Mouse (Mus musculus) C2C12 (cell line): ENCODE measurements around the gene Rln1.

Experiments used
- CEBPB ChIP-seq: IDR thresholded peaks from one replicate; pipeline ENCODE4 v1.6.1; 2011; ENCODE audit warnings: low read depth, mild to moderate bottlenecking, control low read depth, moderate library complexity
- CTCF ChIP-seq: IDR thresholded peaks from one replicate; pipeline ENCODE4 v1.5.1; 2011; ENCODE audit not compliant: control insufficient read depth, insufficient read depth, insufficient read length
- FOSL1 ChIP-seq: IDR thresholded peaks from one replicate; pipeline ENCODE4 v1.8.0; 2011; ENCODE audit warnings: mild to moderate bottlenecking, low read length; ENCODE audit not compliant: poor library complexity, insufficient read depth, severe bottlenecking
- MAX ChIP-seq: IDR thresholded peaks from one replicate; pipeline ENCODE4 v1.6.1; 2011; ENCODE audit warnings: mild to moderate bottlenecking, control low read depth
- MYOD1 ChIP-seq: IDR thresholded peaks from one replicate; pipeline ENCODE4 v1.6.1; 2011; ENCODE audit warnings: low read depth; ENCODE audit not compliant: control insufficient read depth, insufficient read length

- TF ChIP-seq CTCF (no peak), CEBPB (no peak), MAX (no peak), FOSL1 (no peak), MYOD1 (no peak)
Measured at GRCm38 (mm10) chr19:29311791-29312190, 22.7 kb downstream of the Rln1 start.
